Mouse (Mus musculus) heart, postnatal 0 days (tissue): ENCODE data around the gene Lysmd3.

Experiments used
- CTCF ChIP-seq: IDR thresholded peaks from 2 replicates; pipeline ENCODE4 v1.5.1; 2016; ENCODE audit warnings: antibody characterized with exemption, control low read depth, low read depth
- EP300 ChIP-seq: IDR thresholded peaks from 2 replicates; pipeline ENCODE4 v1.6.1; 2016; ENCODE audit warnings: antibody characterized with exemption, low read depth

DNA sequence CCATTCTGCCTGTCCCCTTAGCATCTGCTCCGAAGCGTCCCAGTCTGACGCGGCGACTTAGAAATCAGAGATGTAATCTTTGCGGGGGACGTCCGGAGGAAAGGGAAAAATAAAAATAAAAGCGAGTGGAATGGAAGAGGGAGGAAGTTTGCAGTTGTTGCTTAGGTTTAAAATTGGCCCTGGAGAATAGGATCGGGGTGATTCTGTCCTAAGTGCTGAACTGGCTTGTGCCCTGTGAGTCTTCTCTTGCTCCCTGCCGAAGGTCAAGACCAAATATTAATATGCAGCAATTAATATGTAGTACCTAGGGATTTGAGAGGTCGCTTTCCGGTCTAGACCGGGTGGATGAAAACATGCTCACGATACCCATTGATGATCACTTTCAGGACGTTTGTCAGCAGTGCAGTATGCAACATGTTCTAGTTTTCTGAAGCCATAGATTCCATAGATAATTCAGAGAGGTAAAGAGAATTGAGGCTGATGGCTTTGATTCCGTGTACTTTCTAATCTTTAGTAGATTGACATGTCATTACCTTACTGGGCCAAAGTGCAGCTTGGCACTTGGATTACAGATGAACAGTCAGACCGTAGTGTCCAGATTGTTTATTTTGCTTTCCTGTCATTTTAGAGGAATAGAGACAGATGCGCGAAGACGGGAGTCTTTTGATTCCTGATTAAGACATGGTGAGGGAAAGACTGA lies 740 bp downstream of the Lysmd3 start:
- TF ChIP-seq EP300 (no peak), CTCF (no peak)
